Mouse (Mus musculus): Measurements from ENCODE around the gene Atp13a3.

Atp13a3 gene

DNA sequence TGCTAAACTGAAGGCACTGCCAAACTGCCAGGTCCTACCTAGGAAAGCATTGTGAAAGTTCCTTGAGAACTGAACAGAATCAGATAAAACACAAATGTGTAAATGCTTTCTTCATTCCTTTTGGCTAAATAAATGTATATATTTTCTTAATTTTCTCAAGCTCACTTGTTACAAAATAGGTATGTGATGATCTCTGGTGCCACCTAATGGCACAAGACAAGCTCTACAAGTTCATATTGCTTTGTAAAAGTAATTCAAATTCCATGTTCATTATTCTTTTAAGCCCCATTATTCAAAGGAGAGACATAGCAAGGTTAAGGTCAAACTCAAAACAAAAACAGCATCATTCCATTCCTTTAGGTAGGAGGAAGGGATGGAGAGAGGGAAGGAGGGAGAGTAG, 91.5 kb downstream of the Atp13a3 start:
- in situ Hi-C loops (cut with MboI): no loop called here

- in situ Hi-C loops (cut with MboI): no loop called here
Measured at GRCm38 (mm10) chr16:30310647-30311046, 95.1 kb downstream of the Atp13a3 start, which contains the start of gene Gp5. TSS of gene Gp5 (minus strand) at chr16:30310779.

- in situ Hi-C loops (cut with MboI): no loop called here
Measured at GRCm38 (mm10) chr16:30310171-30310515, 95.6 kb downstream of the Atp13a3 start.

DNA sequence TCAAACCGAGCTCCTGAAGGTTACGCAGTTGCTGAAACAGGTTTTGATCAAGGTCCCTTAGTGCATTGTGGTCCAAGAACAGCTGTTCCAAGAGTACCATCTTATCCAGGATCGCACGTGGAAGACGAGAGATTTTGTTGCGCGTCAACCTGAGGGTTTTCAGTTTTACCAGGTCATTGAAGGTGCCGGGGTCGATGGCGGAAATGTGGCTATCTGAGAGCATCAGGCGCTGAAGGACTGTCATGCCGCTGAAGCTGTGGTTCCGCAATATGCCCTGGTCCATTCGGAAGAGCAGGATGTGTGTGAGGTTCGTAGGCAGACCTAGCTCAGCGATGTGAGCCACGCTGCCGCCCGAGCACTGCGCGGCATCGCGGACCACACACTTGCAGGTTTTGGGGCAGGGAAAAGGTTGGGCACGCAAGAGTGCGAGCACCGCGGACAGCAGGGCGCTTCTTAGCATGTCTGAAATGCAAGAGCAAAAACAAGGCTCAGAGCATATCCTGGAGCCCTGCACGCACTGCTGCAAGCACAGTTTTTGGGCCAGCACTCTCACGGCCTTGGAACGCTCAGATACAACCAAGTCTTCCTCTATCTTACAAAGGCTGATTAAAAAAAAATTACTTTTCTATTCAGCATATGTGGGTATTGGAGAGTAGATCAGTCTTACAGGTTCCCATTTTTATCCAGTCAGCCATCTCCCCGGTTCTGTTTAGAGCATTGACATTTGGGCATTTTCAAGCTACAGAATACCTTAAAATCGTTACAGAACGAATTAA, 96.2 kb downstream of the Atp13a3 start:
- in situ Hi-C loops (cut with MboI): no loop called here

GRCm38 (mm10) chr16:30308616-30309394, 97.0 kb downstream of the Atp13a3 start:
- in situ Hi-C loops (cut with MboI): no loop called here

- in situ Hi-C loops (cut with MboI): no loop called here
Measured at GRCm38 (mm10) chr16:30307961-30308615, 97.7 kb downstream of the Atp13a3 start.

DNA sequence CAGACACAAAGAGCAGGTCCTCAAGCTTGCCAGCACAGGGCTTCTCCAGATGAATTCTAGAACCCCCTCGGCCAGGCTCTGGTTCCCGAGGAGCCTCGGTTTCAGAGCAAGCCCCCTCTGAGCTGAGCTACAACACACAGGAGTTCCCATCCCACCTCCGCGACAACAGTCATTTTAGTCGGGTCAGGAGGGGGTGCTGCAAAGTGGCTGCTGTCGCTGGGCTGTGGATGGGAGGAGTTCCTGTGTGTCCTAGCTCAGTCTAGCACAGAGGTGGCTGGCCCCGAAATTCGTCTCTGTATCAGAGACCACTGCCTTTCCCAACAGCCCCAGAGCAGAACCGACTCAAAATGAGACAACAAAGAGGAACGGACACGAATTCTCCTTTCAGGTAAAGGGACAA, 98.5 kb downstream of the Atp13a3 start:
- in situ Hi-C loops (cut with MboI): no loop called here

GRCm38 (mm10) chr16:30306102-30306501, 99.7 kb downstream of the Atp13a3 start:
- in situ Hi-C loops (cut with MboI): no loop called here

- in situ Hi-C loops (cut with MboI): no loop called here
Measured at GRCm38 (mm10) chr16:30304236-30304635, 101.5 kb downstream of the Atp13a3 start.

DNA sequence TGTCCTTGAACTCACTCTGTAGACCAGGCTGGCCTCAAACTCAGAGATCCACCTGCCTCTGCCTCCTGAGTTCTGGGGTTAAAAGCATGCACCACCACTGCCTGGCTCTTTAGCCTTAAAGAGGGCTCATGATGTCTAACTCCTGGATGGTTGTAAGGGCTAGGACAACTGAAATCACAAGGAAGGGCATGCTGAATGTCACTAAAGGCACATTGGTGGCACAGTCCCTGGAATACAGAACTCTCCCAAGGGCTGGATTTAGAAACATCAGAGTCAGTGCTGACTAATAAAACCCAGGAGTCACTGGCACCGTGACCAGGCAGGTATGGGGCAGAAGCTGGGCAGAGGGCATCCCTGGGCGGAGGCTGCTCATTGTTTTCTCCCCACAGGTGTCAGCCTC, 102.4 kb downstream of the Atp13a3 start:
- in situ Hi-C loops (cut with MboI): no loop called here

GRCm38 (mm10) chr16:30302686-30303085, 103.1 kb downstream of the Atp13a3 start:
- in situ Hi-C loops (cut with MboI): no loop called here

DNA sequence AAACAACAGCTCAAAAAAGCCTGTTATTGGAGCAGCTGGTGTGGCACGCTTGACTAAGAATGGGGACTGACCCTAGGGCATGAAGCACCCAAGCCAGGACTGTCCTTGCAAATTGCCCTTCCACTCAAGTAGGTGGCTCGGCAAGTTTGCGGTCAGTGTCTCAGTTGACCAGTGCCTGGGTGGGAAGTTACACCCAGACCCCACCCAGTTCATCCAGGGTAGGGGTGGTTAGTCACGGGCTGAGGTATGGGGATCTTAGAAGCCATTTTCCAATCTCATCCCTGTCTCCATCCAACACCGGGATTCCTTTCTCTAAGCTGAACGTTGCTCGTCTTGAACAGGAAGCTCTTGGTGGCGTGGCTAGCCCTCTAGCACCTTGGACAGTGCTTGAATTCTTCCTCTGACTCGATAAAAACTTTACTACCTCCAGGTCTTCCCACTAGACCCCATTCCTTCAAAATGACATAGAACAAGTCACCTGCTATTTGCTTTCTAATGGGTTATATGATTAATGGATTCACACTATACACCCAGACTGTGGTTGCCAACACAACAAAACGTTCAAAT, 106.0 kb downstream of the Atp13a3 start:
- in situ Hi-C loops (cut with MboI): no loop called here

GRCm38 (mm10) chr16:30297450-30297849, 108.3 kb downstream of the Atp13a3 start:
- in situ Hi-C loops (cut with MboI): no loop called here

DNA sequence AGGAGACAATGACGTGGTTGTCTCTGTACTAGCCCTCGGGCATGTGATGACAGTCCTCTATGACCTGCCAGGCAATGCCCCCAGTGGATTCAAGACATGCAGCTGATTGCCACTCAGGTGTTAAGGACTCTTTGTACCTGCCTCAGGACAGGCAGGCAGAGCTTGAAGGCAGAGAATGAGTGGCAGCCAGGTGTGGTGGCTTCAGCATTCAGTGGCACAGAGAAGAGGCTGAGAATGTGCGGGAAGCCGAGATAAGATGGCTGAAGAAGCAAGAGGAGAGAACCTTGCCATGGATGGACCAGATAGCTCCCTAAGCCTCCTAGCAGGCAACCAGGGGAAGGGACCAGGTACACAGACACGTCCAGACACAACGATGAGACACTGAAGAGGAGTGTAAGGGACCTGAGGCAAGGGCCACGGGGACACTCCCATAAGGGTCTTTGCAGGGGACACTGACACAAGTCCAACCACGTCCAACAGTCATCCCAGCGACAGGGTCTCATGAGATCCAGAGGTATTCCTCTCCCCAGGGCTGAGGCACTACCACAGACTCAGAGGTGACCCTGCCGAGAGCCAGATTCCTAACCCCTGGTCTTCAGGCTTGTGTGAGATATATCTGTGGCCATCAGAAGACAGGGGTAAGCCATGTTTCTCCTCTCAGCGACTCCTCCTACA, 109.0 kb downstream of the Atp13a3 start:
- in situ Hi-C loops (cut with MboI): no loop called here

- in situ Hi-C loops (cut with MboI): no loop called here
Measured at GRCm38 (mm10) chr16:30295106-30295505, 110.7 kb downstream of the Atp13a3 start.

DNA sequence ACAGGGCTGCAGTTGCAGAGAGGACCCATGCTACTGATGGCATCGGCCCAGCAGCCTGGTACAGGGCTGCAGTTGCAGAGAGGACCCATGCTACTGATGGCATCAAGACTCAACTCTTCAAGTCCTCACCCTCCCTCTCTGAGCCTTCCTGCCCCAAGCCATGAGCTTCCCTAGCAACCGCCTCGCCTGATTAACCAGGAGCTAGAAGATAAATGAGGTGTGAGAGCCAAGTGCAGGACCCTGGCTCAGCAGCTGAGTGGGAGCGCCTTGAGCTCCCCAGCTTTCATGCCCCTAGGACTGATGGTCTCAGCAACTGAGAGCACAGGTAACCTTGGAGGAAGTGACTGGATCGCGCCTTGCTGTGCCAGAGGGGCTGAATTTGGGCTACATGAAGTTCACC, 115.3 kb downstream of the Atp13a3 start:
- in situ Hi-C loops (cut with MboI): no loop called here

DNA sequence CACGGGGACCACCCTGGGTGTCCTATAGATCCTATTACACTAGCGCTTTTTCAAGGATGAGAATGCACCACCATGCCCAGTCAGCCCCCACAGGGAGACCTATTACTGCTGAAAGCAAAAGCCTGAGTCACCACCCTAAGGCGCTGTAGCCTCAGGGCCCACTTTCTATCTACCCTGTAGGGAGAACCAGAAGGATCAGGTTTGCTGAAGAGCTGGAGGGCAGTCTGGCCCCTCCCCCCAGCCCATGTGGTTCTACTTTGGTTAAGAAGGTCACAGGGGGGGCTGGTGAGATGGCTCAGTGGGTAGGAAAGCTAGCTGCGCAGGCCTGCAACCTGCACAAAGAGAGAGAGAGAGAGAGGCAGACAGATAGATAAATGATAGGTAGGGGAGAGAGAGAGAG, 120.1 kb downstream of the Atp13a3 start:
- in situ Hi-C loops (cut with MboI): no loop called here

- in situ Hi-C loops (cut with MboI): no loop called here
Measured at GRCm38 (mm10) chr16:30283743-30284337, 121.9 kb downstream of the Atp13a3 start.

DNA sequence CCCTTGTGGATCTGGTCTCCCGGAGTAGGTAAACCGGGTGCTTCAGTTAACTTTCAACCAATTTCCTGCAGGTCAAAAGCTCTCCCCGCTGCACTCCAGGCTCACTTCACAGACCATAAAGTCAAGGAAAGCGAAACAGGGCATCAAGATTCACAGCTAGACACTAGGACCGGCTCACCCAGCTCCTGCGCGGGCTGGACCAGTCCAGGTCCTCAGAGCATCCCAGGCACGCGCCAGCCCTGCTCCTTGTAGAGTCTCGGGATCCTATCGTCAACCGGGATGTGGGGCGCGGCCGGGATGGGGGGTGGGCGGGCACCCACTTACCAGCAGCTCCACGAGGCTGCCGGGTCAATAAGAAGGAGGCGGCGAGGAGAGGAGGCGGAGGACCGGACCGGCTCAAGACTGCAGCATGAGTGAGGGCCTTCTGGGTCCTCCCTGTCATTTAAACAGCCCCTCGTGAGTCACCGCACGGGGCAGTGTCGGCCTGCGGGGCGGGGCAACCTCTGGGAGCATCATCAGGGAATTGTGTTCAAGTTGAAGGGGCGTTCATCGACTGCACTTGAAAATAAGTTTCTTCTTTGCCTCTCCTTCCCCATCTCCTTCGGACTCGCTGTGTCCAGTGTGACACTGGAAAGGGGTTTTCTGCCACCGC, 122.8 kb downstream of the Atp13a3 start, which contains the start of gene Lrrc15:
Gene Lrrc15 (minus strand): TSS at position 413 of the 652 bp plus-strand sequence.
- in situ Hi-C loops (cut with MboI): no loop called here

GRCm38 (mm10) chr16:30280676-30281297, 125.0 kb downstream of the Atp13a3 start:
- in situ Hi-C loops (cut with MboI): no loop called here

Data from mature B cell (primary cell).